Mouse (Mus musculus) stomach, postnatal 0 days (tissue): Measurements from ENCODE around the gene Apba1. TPM values are rescaled to one million over a fixed set of nuclear protein-coding genes. Genes with fewer than 3 reads are reported as not detected.

Source experiments
- ATAC-seq: fragments of 200-750 bp; cut with Nextera tagmentation; 2 replicates; pipeline ENCODE4 v1.8.0; 2017; ENCODE audit not compliant: low FRiP score, low TSS enrichment
- DNase-seq: peaks from one replicate; pipeline ENCODE4 v3.0.0-alpha.2; 2016; ENCODE audit warnings: low spot score
- H3K27ac ChIP-seq: fragments of 300-500 bp; sonication (generic); replicated peaks from 2 replicates; pipeline ENCODE4 v1.5.1; 2014; ENCODE audit warnings: mild to moderate bottlenecking, control low read depth
- H3K27me3 ChIP-seq: fragments of 300-500 bp; sonication (generic); 2 replicates; pipeline ENCODE4 v1.6.1; 2014; ENCODE audit warnings: low read length; ENCODE audit not compliant: control insufficient read depth, insufficient read depth
- H3K36me3 ChIP-seq: fragments of 300-500 bp; sonication (generic); 2 replicates; pipeline ENCODE4 v1.6.1; 2014; ENCODE audit warnings: low read length, mixed read lengths; ENCODE audit not compliant: control insufficient read depth, insufficient read depth
- H3K4me1 ChIP-seq: fragments of 300-500 bp; sonication (generic); replicated peaks from 2 replicates; pipeline ENCODE4 v1.6.1; 2014; ENCODE audit warnings: antibody characterized with exemption; ENCODE audit not compliant: control insufficient read depth, insufficient read depth
- H3K4me2 ChIP-seq: fragments of 300-500 bp; sonication (generic); replicated peaks from 2 replicates; pipeline ENCODE4 v1.6.1; 2014; ENCODE audit warnings: low read depth, mild to moderate bottlenecking, control low read depth, moderate library complexity
- H3K4me3 ChIP-seq: fragments of 300-500 bp; sonication (generic); 2 replicates; pipeline ENCODE4 v1.5.1; 2014; ENCODE audit warnings: low read depth, low read length, control low read depth
- H3K9ac ChIP-seq: fragments of 300-500 bp; sonication (generic); 2 replicates; pipeline ENCODE4 v1.6.1; 2014; ENCODE audit warnings: mild to moderate bottlenecking, low read length, control low read depth, mixed read lengths
- H3K9me3 ChIP-seq: fragments of 300-500 bp; sonication (generic); 2 replicates; pipeline ENCODE4 v1.6.1; 2016; ENCODE audit warnings: low read length; ENCODE audit not compliant: control insufficient read depth
- CTCF ChIP-seq: IDR thresholded peaks from 2 replicates; pipeline ENCODE4 v1.5.1; 2016; ENCODE audit warnings: antibody characterized with exemption, low read depth, mild to moderate bottlenecking, moderate library complexity
- EP300 ChIP-seq: optimal IDR thresholded peaks from 2 replicates; pipeline ENCODE3; 2016; ENCODE audit warnings: antibody characterized with exemption
- WGBS: fragments of 180-500 bp; shearing (Covaris S2); extraction: QIAGEN DNeasy Blood & Tissue Kit; methylation state at CpG from one replicate; pipeline ENCODE4 v1.1.7; 2014; 5-methylcytosine and 5-hydroxymethylcytosine counted together
- polyA plus RNA-seq: library from polyadenylated mRNA; unstranded; fragments of >200 nt; fragmentation: Nextera tagmentation; extraction: Ambion mirVana; gene quantifications from 2 replicates; pipeline ENCODE4 v1.2.1, GENCODE M21; 2015

Apba1 gene
- polyA plus RNA-seq, 1 experiment from 2014 or later = 0.55 TPM

DNA sequence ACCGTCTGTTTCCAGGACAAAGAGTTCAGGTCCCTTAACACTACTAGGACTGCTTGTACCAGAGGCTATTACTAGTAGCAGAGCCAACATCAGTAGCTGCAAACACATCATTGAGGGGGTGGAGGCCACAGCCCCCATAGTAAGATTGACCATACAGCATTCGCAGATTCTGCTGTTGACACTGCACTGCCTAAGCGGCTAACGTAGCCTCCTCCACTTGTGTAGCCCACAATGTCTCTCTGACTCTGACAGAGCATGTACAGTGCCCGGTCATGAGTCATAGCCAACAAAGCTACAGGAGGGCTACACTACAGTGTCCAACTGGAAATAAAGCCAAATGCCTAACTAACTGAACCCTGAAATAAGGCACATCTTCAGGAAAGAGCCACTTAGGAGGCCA, 166.9 kb downstream of the Apba1 start:
- H3K27me3 ChIP-seq = no peaks in the 10 kb centered on the region
- ATAC-seq (no peak), DNase-seq (no peak)
- H3K4me2 ChIP-seq = no peak overlapping the region
- TF ChIP-seq EP300 = no peak
- no peak for TF ChIP-seq CTCF
- H3K4me1 ChIP-seq = no peaks in the 10 kb centered on the region
- 90% methylated on average over 5 of the region's 5 CpGs for WGBS
- no peak overlapping the region for H3K9ac ChIP-seq
- H3K9me3 ChIP-seq = no peaks in the 10 kb centered on the region
- no peaks in the 10 kb centered on the region for H3K36me3 ChIP-seq
- no peak overlapping the region for H3K4me3 ChIP-seq
- no peak overlapping the region for H3K27ac ChIP-seq

DNA sequence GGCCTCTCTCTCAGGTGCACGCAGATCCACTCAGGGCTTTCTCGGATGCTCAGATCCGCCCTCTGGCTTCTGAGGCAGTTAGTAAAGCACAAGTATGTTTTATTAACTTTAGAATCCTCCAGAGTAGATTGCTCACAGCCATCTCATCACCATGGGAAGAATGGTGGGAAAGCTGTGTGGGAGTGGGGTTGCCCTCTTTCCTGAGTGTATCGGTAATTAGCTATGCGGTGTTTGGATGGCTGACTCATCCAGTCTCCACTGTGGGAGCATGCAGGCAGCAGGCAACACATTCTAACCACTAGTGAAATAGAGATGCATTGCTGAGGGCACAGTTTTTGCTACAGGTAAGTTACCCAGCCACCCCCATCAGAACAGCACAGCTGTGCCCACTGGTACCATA, 172.1 kb downstream of the Apba1 start:
- Histone ChIP-seq H3K4me1 (no peaks in the 10 kb centered on the region), H3K9me3 (no peaks in the 10 kb centered on the region; the same call in 1 of the 2 replicates), H3K36me3 (no peaks in the 10 kb centered on the region), H3K4me2 (no peak overlapping the region), H3K27ac (no peak overlapping the region), H3K27me3 (no peaks in the 10 kb centered on the region), H3K9ac (no peak overlapping the region), H3K4me3 (no peak overlapping the region)
- WGBS = 88% methylated on average over 5 of the region's 5 CpGs
- TF ChIP-seq EP300 (no peak), CTCF (no peak)
- DNase-seq = no peak
- ATAC-seq = no peak

DNA sequence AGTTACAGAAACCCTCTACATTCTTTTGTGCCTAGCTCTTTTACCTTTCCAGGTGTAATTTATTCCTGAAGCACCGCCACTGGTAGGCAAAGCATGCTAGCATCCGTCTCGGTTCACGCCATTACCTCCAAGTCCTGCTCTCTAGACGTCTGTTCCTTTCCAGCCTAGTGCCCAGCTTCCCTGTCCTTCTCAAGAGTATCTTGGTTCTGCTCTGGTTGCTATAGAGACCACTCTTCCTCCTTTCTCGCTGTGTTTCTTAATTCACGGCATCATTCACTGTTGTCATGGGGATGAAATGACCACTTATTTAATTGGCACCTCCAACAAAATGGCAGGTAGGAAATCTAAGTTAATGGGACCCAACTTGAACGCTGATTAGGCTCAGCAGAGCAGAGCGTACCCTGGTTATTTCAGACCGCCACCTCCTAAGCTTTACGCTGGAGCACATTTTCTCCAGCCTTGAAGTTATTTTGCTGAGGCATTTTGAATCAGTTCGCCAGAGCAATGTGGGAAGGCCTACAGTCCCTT, 182.8 kb downstream of the Apba1 start:
- Histone ChIP-seq H3K9ac (no peak overlapping the region), H3K9me3 (no peaks in the 10 kb centered on the region), H3K4me1 (no peaks in the 10 kb centered on the region), H3K4me2 (no peak overlapping the region), H3K36me3 (no peaks in the 10 kb centered on the region), H3K27me3 (no peaks in the 10 kb centered on the region), H3K27ac (no peak overlapping the region), H3K4me3 (no peak overlapping the region)
- ATAC-seq (no peak), DNase-seq (no peak)
- TF ChIP-seq EP300 (no peak), CTCF (no peak)
- WGBS = 90% methylated on average over 12 of the region's 12 CpGs

DNA sequence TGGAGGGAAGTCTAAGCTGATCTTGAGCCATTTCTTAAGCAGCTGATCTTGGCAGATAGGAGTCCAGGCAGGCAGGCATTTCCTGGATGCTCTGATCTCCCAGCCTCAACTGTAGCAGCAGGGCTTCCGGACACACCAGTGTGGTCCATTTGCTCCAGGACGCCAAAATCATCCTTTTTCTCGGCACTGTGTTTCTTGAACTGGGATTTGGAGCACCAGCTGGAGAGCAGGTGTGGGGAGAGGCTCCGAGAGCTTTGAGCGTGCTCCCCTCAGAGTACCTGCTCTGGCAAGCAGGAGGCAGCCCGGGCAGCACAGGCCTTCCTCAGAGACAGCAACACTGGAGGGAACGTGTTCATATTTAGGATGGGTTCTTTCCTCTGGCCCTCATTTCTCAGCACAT, 184.2 kb downstream of the Apba1 start:
- TF ChIP-seq EP300 (no peak), CTCF (no peak)

DNA sequence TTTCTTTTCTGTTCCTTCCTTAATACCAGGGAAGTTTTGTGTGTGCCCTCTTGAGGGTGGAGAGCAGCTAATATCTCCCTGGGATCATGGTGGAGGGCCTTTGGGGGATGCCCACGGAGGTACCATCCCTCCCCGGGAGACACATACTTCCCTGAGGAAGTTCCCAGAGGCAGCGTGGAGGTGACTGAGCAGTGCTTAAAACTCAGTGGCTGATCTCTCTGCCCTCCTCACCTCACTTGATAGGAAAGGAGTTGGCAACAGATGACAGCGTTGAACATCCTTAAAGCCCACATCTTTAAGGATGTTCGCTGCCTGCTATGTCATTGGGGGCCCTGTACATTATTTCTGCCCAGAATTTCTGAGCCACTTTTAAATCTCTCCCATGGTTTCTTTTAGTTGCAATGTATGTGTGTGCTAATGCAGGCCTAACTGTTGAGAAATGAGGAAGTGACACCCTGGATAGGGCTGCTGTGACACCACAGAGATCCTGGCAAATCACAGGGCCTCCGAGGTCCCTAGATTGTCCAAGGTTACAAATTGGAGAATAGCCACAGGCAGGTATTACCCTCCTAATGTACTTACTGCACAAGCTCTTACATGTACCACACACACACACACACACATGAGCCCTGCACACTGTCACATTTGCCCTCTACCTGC, 187.5 kb downstream of the Apba1 start:
- WGBS = 89% methylated on average over 6 of the region's 6 CpGs
- no peaks in the 10 kb centered on the region for H3K36me3 ChIP-seq
- H3K9ac ChIP-seq = no peak overlapping the region
- H3K4me3 ChIP-seq = no peak overlapping the region
- H3K27ac ChIP-seq = no peak overlapping the region
- H3K9me3 ChIP-seq = no peaks in the 10 kb centered on the region
- H3K27me3 ChIP-seq = no peaks in the 10 kb centered on the region
- H3K4me2 ChIP-seq = no peak overlapping the region
- DNase-seq (no peak), ATAC-seq (no peak)
- H3K4me1 ChIP-seq = no peaks in the 10 kb centered on the region
- TF ChIP-seq EP300 = no peak
- no peak for TF ChIP-seq CTCF

More for the DNA sequence above, 184.2 kb downstream of the Apba1 start:
- no peak overlapping the region for H3K27ac ChIP-seq
- WGBS = 75% methylated on average over 7 of the region's 7 CpGs
- no peak overlapping the region for H3K4me3 ChIP-seq
- H3K36me3 ChIP-seq = no peaks in the 10 kb centered on the region
- DNase-seq (no peak), ATAC-seq (no peak)
- no peaks in the 10 kb centered on the region for H3K9me3 ChIP-seq
- no peaks in the 10 kb centered on the region for H3K4me1 ChIP-seq
- H3K4me2 ChIP-seq = no peak overlapping the region
- H3K27me3 ChIP-seq = no peaks in the 10 kb centered on the region
- no peak overlapping the region for H3K9ac ChIP-seq

DNA sequence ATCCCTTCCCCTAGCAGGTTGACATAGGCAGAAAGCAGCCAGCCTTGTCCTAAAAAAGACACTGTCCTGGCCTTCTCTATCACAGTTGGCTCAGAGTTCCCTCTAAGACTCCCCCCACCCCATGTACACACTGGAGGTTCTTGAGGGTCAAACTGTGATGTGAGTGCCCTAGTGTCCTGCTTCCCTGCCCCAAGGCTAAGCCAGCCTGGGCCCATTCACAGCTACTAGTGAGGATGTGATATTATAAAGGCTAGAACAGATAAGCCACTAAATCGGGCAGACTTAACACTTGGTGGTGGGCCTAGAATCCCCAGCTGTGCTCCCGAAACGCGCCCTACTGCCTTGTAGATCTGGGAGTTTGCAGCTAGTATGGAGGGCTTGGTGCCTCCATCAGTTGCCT, 188.1 kb downstream of the Apba1 start:
- Histone ChIP-seq H3K9me3 (no peaks in the 10 kb centered on the region), H3K27ac (no peak overlapping the region), H3K27me3 (no peaks in the 10 kb centered on the region), H3K9ac (no peak overlapping the region), H3K4me2 (no peak overlapping the region), H3K4me3 (no peak overlapping the region), H3K4me1 (no peaks in the 10 kb centered on the region), H3K36me3 (no peaks in the 10 kb centered on the region)
- 87% methylated on average over 4 of the region's 4 CpGs for WGBS
- TF ChIP-seq EP300 (no peak), CTCF (no peak)
- ATAC-seq (no peak), DNase-seq (no peak)
